Mouse (Mus musculus) heart, postnatal 25 days (tissue): Measurements from ENCODE around the gene Arhgap23. TPM values are rescaled to one million over a fixed set of nuclear protein-coding genes. Genes with fewer than 3 reads are reported as not detected.

ENCODE experiments used
- DNase-seq: peaks from one replicate; pipeline ENCODE4 v3.0.0; 2022; ENCODE audit warnings: low spot score
- intact Hi-C: fragments of 180-260 bp; cut with DNase I; formaldehyde crosslinking; loops from one replicate; pipeline ENCODE4 v1.15.1; 2025
- total RNA-seq, 2 experiments: library from RNA; stranded (reverse); gene quantifications; 2 replicates each; pipeline ENCODE4 v1.2.3; 2021

Gene Arhgap23
- total RNA-seq, 2 experiments from 2014 or later: 14.8 to 19.4 TPM

DNA sequence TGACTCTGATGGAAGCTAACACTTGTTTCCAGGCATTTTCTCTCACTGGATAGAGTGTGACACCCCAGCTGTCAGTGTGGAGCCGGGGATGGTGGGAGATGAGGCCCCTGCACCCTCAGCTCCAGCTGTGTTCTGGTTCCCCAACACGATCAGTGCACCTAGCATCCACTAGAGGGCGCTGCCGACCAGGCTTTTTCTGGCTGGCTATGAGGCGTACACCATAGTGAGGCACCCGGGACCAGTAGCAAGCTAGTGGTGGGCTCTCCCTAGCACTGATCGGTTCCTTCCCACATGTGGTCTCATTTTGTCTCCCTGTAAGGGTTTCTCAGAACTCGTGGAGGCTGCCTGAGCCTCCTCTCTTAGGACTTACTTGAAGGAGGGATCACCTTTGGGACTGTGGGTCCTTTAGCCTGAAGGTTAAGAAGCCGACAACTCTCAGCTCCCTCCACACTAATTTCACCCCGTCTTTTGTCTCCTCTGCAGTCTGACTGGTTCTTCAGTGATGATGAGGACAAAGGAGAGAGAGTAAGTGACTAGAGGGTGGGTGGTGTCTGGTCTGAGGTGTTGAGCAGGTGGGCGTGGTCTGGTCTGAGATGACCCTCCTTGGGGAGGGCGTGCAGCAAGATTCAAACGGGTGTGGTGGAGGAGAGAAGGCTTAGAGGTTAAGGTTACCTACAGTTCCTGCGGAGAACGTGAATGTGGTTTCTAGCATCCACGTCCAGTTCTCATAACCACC is 74.4 kb downstream of the Arhgap23 start:
- intact Hi-C loops: loop anchor here (1.0 kb wide), 1 partner anchor 133 kb away; no protein-coding TSS in a partner anchor
- DNase-seq: no peak

GRCm38 (mm10) chr11:97491640-97492039 is 76.3 kb downstream of the Arhgap23 start:
- intact Hi-C loops: no loop called here

DNA sequence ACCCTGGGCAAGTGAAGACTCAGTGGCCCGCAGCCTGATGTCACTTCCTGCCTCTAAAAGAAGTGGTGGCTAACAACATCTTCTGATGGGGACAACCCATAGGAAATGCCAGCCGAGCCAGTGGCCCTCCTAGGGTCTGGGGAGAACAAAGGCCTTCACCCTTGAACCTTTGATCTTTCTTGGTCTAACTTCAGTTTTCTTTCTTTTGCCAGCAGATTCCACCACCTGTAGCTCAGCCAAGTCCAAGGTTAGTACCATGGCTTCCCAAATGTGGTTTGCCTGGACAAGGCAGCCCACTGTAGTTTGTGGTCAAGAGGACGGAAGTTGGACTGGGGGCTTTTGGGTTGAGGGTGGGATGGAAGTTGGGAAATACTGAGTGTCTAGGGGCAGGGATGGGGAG is 77.5 kb downstream of the Arhgap23 start:
- intact Hi-C loops: no loop called here

More at GRCm38 (mm10) chr11:97491640-97492039, 76.3 kb downstream of the Arhgap23 start:
- DNase-seq: no peak

DNA sequence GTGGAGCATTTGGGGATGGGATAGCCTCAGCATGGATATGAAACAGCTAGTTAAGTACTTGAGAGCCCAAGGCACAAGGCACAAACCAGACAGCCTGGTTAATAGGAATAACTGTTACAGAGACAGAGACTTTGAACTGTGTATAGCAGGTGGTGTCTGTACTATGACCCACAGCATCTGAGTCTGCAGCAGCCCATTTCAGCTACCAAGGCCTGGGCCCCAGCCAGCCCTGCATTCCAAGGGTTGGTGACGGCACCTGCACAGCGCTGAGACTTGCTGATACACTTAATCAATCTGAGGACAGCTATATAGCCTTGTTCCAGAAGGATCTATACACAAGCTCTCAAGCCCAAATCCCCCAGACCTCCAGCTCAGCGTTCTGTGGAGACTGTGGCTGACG is 82.2 kb downstream of the Arhgap23 start:
- no peak for DNase-seq
- intact Hi-C loops: no loop called here

More for the DNA sequence above, 77.5 kb downstream of the Arhgap23 start:
- DNase-seq: no peak

- no peak for DNase-seq
- intact Hi-C loops: no loop called here
Measured at GRCm38 (mm10) chr11:97499865-97500719, 84.8 kb downstream of the Arhgap23 start, which contains the start of gene 4933428G20Rik. Gene 4933428G20Rik, minus strand, starts transcription at chr11:97500340.

GRCm38 (mm10) chr11:97500720-97501448 is 85.6 kb downstream of the Arhgap23 start:
- no peak for DNase-seq
- intact Hi-C loops: no loop called here

GRCm38 (mm10) chr11:97502383-97502782 is 87.0 kb downstream of the Arhgap23 start:
- intact Hi-C loops: no loop called here

DNA sequence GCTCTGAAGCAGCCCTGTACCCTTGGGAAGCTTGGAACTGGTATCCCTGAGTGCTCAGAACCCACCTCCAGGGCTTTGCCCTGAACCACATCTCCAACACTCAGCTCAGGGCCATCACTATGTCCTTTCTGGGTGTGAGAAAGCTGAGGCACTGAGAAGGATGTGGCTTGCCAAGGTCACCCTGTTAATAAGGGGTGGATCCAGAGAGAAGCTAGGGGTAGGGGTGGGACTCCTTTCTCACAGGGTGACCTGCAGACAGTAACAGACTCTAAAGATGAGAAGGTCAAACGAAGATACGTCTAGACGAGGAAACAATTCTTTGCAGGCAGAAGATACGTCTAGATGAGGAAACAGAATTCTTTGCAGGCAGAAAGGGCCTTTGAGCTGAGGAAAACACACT is 87.5 kb downstream of the Arhgap23 start:
- intact Hi-C loops: no loop called here
- no peak for DNase-seq

More at GRCm38 (mm10) chr11:97502383-97502782, 87.0 kb downstream of the Arhgap23 start:
- no peak for DNase-seq

GRCm38 (mm10) chr11:97505784-97506183 is 90.5 kb downstream of the Arhgap23 start:
- intact Hi-C loops: no loop called here
- no peak for DNase-seq

- no peak for DNase-seq
- intact Hi-C loops: no loop called here
Measured at GRCm38 (mm10) chr11:97506331-97506730, 91.0 kb downstream of the Arhgap23 start.

DNA sequence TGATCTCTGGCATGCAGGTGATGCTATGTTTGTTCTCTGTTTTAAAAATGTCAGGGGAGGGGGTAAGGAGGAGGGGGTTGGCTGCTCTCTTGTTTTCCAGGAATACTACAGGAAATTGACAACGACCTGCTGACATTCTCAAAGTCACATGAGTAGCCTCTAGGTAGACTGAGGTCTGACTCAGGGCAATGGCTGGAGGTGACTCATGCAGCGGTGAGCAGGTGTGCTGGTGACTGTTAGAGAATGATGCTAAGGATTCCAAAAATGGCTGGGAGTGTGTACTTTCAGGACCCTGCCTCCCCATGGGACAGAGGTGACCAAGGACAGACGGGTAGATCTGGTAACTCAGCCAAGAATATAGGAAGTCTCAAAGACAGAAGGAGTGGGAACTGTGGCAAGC is 92.9 kb downstream of the Arhgap23 start:
- intact Hi-C loops: no loop called here
- no peak for DNase-seq

GRCm38 (mm10) chr11:97509058-97509457 is 93.7 kb downstream of the Arhgap23 start:
- DNase-seq: no peak
- intact Hi-C loops: no loop called here

GRCm38 (mm10) chr11:97509715-97510485 is 94.6 kb downstream of the Arhgap23 start:
- DNase-seq: no peak
- intact Hi-C loops: no loop called here

DNA sequence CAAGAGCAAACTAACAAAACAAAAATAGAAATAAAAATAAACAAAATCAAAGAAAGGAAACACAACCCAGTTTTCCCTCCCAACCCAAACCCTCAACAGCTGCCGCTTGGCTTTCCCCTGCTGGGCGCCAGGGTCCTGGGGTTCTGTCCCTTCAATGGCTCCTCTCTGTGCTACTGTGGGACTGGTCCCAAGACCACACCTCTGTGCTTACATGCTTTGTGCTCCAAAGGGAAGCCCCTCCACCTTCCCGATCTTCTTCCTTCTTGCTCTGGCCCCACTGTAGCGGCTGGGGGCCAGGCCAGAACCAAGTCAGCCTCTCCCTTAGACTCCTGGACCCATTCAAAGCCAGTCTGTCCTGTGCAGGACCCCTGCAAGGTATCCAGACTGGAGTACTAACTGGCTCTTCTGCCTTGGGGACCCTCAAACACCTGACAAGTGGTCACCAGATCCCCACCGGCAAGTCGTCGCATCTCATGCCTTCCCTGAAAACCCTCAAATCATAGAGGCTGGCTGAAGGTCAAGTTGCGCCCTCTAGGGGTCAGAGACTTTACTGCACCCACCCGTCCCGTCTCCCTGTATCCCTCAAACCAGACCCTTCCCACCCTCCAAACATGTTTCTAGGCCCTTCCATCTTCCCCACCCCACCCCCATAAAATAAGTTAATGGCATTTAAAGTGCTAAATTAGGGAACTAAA is 95.8 kb downstream of the Arhgap23 start:
- intact Hi-C loops: no loop called here
- DNase-seq: peak; percentile 40

DNA sequence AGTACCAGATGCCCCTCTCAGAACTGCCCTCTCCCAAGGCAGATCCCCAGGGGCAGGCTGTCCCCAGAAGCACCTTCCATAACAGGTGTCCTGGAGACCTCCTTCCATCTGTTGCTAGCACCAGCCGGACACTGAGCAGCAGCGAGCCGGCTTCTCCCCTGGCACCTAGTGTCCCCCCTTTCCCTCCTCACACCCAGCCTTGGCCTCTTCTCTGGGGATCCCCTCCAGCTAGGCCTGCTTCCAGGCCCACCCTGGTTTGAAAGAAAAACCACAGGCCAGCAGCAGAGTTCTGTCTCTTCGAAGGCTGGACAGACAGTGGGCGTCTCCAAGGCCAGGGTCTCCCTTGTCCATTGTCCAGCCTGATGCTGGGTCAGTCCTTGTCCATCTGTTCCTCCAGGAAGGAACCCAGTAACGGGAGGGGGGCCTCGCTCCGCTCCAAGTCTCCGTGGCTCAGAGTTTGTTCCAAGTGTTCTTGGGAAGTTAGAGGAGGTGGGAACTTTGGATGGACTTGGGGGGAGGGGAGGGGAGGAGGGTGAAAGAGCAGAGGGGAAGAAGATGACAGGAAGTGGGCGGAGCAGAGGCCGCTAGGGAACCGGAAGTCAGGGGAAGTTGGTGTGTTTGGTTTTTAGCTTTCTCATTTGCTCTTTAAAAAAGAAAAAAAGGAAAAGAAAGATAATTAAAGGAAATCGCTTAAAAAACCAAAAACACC is 96.5 kb downstream of the Arhgap23 start:
- peak; percentile 30 for DNase-seq
- intact Hi-C loops: no loop called here

GRCm38 (mm10) chr11:97512511-97512910 is 97.2 kb downstream of the Arhgap23 start:
- intact Hi-C loops: no loop called here
- DNase-seq: no peak

DNA sequence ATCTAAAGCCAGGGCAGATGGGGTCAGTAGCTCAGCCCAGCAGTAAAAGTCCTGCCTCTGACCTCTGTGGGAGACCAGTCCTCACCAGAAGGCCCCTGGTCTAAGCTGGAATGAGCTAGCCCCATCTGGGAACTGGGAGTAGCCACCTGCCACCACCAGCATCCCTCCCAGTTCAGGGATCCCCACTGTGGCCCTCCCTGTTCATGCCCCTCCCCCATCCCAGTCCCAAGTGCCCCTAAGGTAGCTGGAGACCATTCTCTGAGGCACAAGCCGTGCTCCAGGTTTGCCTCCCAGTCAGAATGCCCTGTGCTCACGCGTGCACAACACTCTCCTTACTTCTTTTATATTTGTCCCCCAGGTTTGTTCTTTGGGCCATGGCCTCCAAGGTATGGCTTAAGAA is 97.7 kb downstream of the Arhgap23 start:
- intact Hi-C loops: no loop called here
- no peak for DNase-seq

GRCm38 (mm10) chr11:97520541-97520940 is 105.2 kb downstream of the Arhgap23 start:
- intact Hi-C loops: no loop called here
- DNase-seq: no peak
